Mouse (Mus musculus) CD4-positive, CD25-positive, alpha-beta regulatory T cell, adult 2 months (primary cell): ENCODE results near the gene Akr1cl.

Experiments
- DNase-seq: peaks from one replicate; pipeline ENCODE4 v3.0.0-alpha.2; 2012; ENCODE audit warnings: low read depth, low spot score

Gene Akr1cl

GRCm38 (mm10) chr1:64993206-64993605, 39.4 kb downstream of the Akr1cl start:
- no peak for DNase-seq

- no peak for DNase-seq
Observed at GRCm38 (mm10) chr1:64988176-64988575, 44.4 kb downstream of the Akr1cl start.

- peak; percentile 67 for DNase-seq
Observed at GRCm38 (mm10) chr1:64986120-64986519, 46.4 kb downstream of the Akr1cl start.

- DNase-seq: no peak
Observed at GRCm38 (mm10) chr1:64983247-64983646, 49.3 kb downstream of the Akr1cl start.

- DNase-seq: no peak
Observed at GRCm38 (mm10) chr1:64978321-64978799, 54.2 kb downstream of the Akr1cl start.

- DNase-seq: no peak
Observed at GRCm38 (mm10) chr1:64975346-64975745, 57.2 kb downstream of the Akr1cl start.

GRCm38 (mm10) chr1:64970685-64971084, 61.9 kb downstream of the Akr1cl start:
- DNase-seq: peak; percentile 60
